Mouse (Mus musculus) stomach, postnatal 0 days (tissue): ENCODE results near the gene Sox11.

ENCODE experiments used
- CTCF ChIP-seq: IDR thresholded peaks from 2 replicates; pipeline ENCODE4 v1.5.1; 2016; ENCODE audit warnings: antibody characterized with exemption, low read depth, mild to moderate bottlenecking, moderate library complexity
- EP300 ChIP-seq: optimal IDR thresholded peaks from 2 replicates; pipeline ENCODE3; 2016; ENCODE audit warnings: antibody characterized with exemption

DNA sequence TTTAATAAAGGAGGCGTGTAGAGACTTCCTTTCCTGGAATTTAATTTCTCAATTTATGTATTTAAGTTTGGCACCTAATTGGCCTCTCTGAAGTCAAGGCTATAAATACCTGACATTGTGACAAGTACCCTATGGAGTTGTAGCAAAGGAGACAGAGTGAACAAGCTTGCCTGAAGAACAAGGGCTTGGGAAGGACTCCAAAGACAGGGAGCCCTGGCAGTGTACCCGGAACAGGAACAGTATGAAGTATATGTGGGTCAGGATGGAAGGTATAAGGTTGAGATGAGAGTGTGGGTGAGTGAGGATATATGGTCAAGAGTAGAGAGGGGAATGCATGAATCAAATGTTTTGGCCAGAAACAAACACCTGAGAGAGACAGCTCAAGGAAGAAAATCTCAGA lies 28.4 kb upstream of the Sox11 start:
- no peak for TF ChIP-seq CTCF
- TF ChIP-seq EP300, result no peak
